Comparison of ENCODE assay signal across 19 mouse cellular contexts in the genomic region with DNA sequence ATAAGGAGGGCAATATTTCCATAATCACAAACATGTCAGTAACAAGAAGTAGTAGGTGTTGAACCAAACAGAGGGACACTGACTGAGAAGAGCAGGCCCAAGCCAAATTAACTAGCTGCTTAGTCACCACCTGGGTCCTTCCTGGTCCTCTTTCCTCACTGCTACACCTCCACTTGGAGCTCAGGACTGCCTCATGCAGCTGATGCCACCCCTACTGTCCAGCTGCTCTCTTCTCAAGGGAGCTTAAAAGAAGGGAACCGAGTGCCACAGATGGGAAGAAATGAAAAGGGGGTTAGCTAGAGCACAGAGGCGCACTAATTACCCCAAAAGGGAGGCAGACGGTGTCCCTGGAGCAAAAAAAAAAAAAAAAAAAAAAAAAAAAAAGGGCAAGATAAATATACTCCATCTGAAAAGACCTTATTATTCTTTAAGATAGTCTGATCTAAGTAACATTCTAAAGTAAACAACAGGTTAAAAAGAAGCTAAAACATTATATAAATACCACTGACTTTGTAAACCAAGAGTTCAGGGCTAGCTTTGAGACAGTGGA. TPM values are rescaled to one million over a fixed set of nuclear protein-coding genes. Genes with fewer than 3 reads are reported as not detected.
A peak's percentile ranks its signal among the peaks of the same experiment; 100 is the strongest.
DNase-seq lines count a peak whose midpoint lies in the region; ATAC-seq and TF ChIP-seq lines count a peak whose summit lies in the region.
"Had no signal": no experiment of that assay in that cellular context is flagged by ENCODE, and none has a peak within 500 bp of the region (broad histone marks: within the 10 kb centered on the region; RNA-seq: fewer than 3 reads in every experiment).

No protein-coding gene starts in this region.

- peak overlapping the region; percentile 8; the same call in 1 of the 2 replicates for H3K4me2 ChIP-seq in CH12.LX (ENCODE audit: insufficient read depth, low read depth, poor library complexity, severe bottlenecking)
- H3K4me2 ChIP-seq: liver, embryonic 15.5 days; neural tube, embryonic 13.5 days had no signal

- in situ Hi-C loops in CH12.LX (cut with MboI; ENCODE audit: low pct_ligation_motif_present, low pct_unique_long_range_greater_than_20kb, low sequenced_read_pairs), result no loop called here

- H3K27ac ChIP-seq in heart, embryonic 10.5 days, result no peak overlapping the region
- 0 out of 2 replicates have a peak overlapping the region, but pooled peaks have one; percentile 6 for H3K27ac ChIP-seq in CH12.LX (ENCODE audit: insufficient read depth, low read depth)
- H3K27ac ChIP-seq: liver, embryonic 15.5 days; neural tube, embryonic 13.5 days had no signal

- no peak for TF ChIP-seq RAD21 in CH12.LX (IDR thresholded peaks at IDR 0.05; ENCODE audit: low read depth, low read length)

- no peak for ATAC-seq in megakaryocyte, adult 5-6 weeks (ENCODE audit: poor library complexity, severe bottlenecking)
- ATAC-seq in megakaryocyte-erythroid progenitor cell, adult 5-6 weeks (replicated peaks; ENCODE audit: low FRiP score, low TSS enrichment, poor library complexity, severe bottlenecking), result 0 out of 2 replicates have a peak, but pooled peaks have one; percentile 27
- ATAC-seq: Patski had no signal

- no peak overlapping the region for H3K4me3 ChIP-seq in heart, embryonic 10.5 days
- H3K4me3 ChIP-seq in megakaryocyte, embryonic 14.5 days (replicated peaks), result peak overlapping the region; percentile 31
- no peak overlapping the region for H3K4me3 ChIP-seq in CH12.LX (replicated peaks in 1 of 3; ENCODE audit: low read depth in 2 of 3, low read length in 2 of 3, poor library complexity in 1 of 3)
- H3K4me3 ChIP-seq: erythroblast, embryonic 14.5 days; liver, embryonic 15.5 days; neural tube, embryonic 13.5 days had no signal

- WGBS in heart, embryonic 10.5 days, result 62% methylated on average over 3 of the region's 3 CpGs

- H3K79me2 ChIP-seq in CH12.LX (replicated peaks; ENCODE audit: control insufficient read depth, extremely low read depth, insufficient read depth, poor library complexity, severe bottlenecking), result peaks cover 78% of the 10 kb centered on the region

- no peaks in the 10 kb centered on the region for H3K9me3 ChIP-seq in heart, embryonic 10.5 days
- H3K9me3 ChIP-seq in megakaryocyte, embryonic 14.5 days, result no peaks in the 10 kb centered on the region
- H3K9me3 ChIP-seq in CH12.LX (replicated peaks; ENCODE audit: low read length), result no peaks in the 10 kb centered on the region
- H3K9me3 ChIP-seq: liver, embryonic 15.5 days; neural tube, embryonic 13.5 days had no signal

- DNase-seq in heart, adult 11 months, result peak; percentile 83
- DNase-seq in heart, embryonic 10.5 days (ENCODE audit: low spot score), result no peak
- DNase-seq in CH12.LX (ENCODE audit: extremely low read depth), result peak; percentile 39
- no peak for DNase-seq in thymus, postnatal 14 days
- DNase-seq: embryo, embryonic 11 days; gastrocnemius, postnatal 36 days; kidney, adult 2 months; kidney, postnatal 4 days; layer of hippocampus, postnatal 36 days; left cerebral cortex, postnatal 4 days; lung, postnatal 14 days; thymus, adult 2 months had no signal

- TF ChIP-seq POLR2A in CH12.LX (IDR thresholded peaks at IDR 0.05; ENCODE audit: low read depth, low read length), result no peak

- H3K4me1 ChIP-seq in heart, embryonic 10.5 days, result peaks cover 18% of the 10 kb centered on the region; the same call in 1 of the 2 replicates
- peaks cover 41% of the 10 kb centered on the region for H3K4me1 ChIP-seq in megakaryocyte, embryonic 14.5 days
- peaks cover 10 to 82% of the 10 kb centered on the region in 2 experiments for H3K4me1 ChIP-seq in CH12.LX (ENCODE audit: control insufficient read depth in 1 of 2, insufficient read depth in 2 of 2)

- peaks cover 26% of the 10 kb centered on the region for H3K36me3 ChIP-seq in heart, embryonic 10.5 days
- peaks cover 54% of the 10 kb centered on the region for H3K36me3 ChIP-seq in megakaryocyte, embryonic 14.5 days (replicated peaks; ENCODE audit: low read length)
- peaks cover 14 to 44% of the 10 kb centered on the region in 2 experiments for H3K36me3 ChIP-seq in CH12.LX (replicated peaks in 1 of 2; ENCODE audit: control insufficient read depth in 1 of 2, insufficient read depth in 1 of 2, low read length in 1 of 2)

- TF ChIP-seq CTCF in CH12.LX (conservative IDR thresholded peaks at IDR 0.05 in 1 of 2, IDR thresholded peaks at IDR 0.05 in 1 of 2; ENCODE audit: low read depth in 2 of 2, low read length in 2 of 2), result no peak

- dilution Hi-C loops in CH12.LX (cut with MboI; ENCODE audit: extremely low pct_ligation_motif_present, extremely low pct_unique_long_range_greater_than_20kb, low sequenced_read_pairs), result no loop called here

- H3K9ac ChIP-seq in CH12.LX (ENCODE audit: insufficient read depth, low read depth), result no peak overlapping the region
- H3K9ac ChIP-seq: liver, embryonic 15.5 days; neural tube, embryonic 13.5 days had no signal

- H3K27me3 ChIP-seq in heart, embryonic 10.5 days (ENCODE audit: insufficient read depth, poor library complexity, severe bottlenecking), result no peaks in the 10 kb centered on the region
- H3K27me3 ChIP-seq in megakaryocyte, embryonic 14.5 days (replicated peaks), result no peaks in the 10 kb centered on the region
- H3K27me3 ChIP-seq in CH12.LX (replicated peaks), result no peaks in the 10 kb centered on the region
- H3K27me3 ChIP-seq: liver, embryonic 15.5 days; neural tube, embryonic 13.5 days; Patski had no signal

- no peak for TF ChIP-seq EP300 in CH12.LX (IDR thresholded peaks at IDR 0.05; ENCODE audit: low read length)

TF ChIP-seq in CH12.LX, 34 proteins besides CTCF, POLR2A, EP300 and RAD21:
- TF ChIP-seq ZNF384 (IDR thresholded peaks at IDR 0.05; ENCODE audit: low read depth, low read length) (peak; percentile 87), CHD2 (IDR thresholded peaks at IDR 0.05; ENCODE audit: low read length) (no peak)

RNA-seq across cellular contexts. Expression of gene Med13, which starts 5.6 kb away (rescaled TPM):
- 4.1 and 7.5 TPM in 2 replicates for polyA plus RNA-seq in heart, embryonic 10.5 days (2016; fragmentation: Nextera tagmentation; extraction: Ambion mirVana)
- 0.15 and 0.46 TPM in 2 replicates for polyA plus RNA-seq in megakaryocyte, embryonic 14.5 days (2012; ENCODE audit: insufficient read depth, low replicate concordance)
- 51.7 and 62.6 TPM in 2 replicates for total RNA-seq in megakaryocyte, adult 5-6 weeks (2015)
- 54.4 and 65.2 TPM in 2 replicates for total RNA-seq in megakaryocyte, adult 5-6 weeks (2017)
- 33.2 and 37.9 TPM in 2 replicates for total RNA-seq in CH12.LX (2012; rRNA removed)
- total RNA-seq in CH12.LX (2014; rRNA removed), result 40.9 and 47.6 TPM in 2 replicates
- polyA plus RNA-seq in CH12.LX (2012; ENCODE audit: insufficient read length, low read depth), result 31.6 and 41.5 TPM in 2 replicates
- total RNA-seq in megakaryocyte-erythroid progenitor cell, adult 5-6 weeks (2014; fragmentation: Nextera tagmentation), result 39.1 and 40.2 TPM in 2 replicates
- 46.3 and 57.6 TPM in 2 replicates for total RNA-seq in megakaryocyte-erythroid progenitor cell, adult 5-6 weeks (2017)

Comparison
In these comparisons a context has a peak if more than half of its experiments do, and no peak if none do; other contexts are left out.
1. DNase-seq: peak in heart, adult 11 months (single experiment) and CH12.LX (single experiment); none in heart, embryonic 10.5 days (single experiment) and thymus, postnatal 14 days (single experiment).